Mouse (Mus musculus): Measurements from ENCODE around the gene Pfn3.

Gene Pfn3

GRCm38 (mm10) chr13:55429226-55429888, 14.3 kb upstream of the Pfn3 start:
- DNase-seq, result no peak

- DNase-seq, result no peak
Measured at GRCm38 (mm10) chr13:55426613-55427012, 11.6 kb upstream of the Pfn3 start, which contains the start of gene F12. TSS of gene F12 (minus strand) at chr13:55426793.

- peak; percentile 68 for DNase-seq
Measured at GRCm38 (mm10) chr13:55420933-55421800, 6.1 kb upstream of the Pfn3 start.

GRCm38 (mm10) chr13:55420018-55420932, 5.2 kb upstream of the Pfn3 start:
- no peak for DNase-seq

GRCm38 (mm10) chr13:55419142-55419541, 4.1 kb upstream of the Pfn3 start:
- no peak for DNase-seq

GRCm38 (mm10) chr13:55418004-55418403, 3.0 kb upstream of the Pfn3 start:
- peak; percentile 86 for DNase-seq

GRCm38 (mm10) chr13:55413333-55413732, 1.7 kb downstream of the Pfn3 start:
- DNase-seq, result no peak

- no peak for DNase-seq
Measured at GRCm38 (mm10) chr13:55412643-55413307, 2.3 kb downstream of the Pfn3 start.

- no peak for DNase-seq
Measured at GRCm38 (mm10) chr13:55411826-55412225, 3.2 kb downstream of the Pfn3 start.

GRCm38 (mm10) chr13:55408546-55409120, 6.4 kb downstream of the Pfn3 start:
- DNase-seq, result no peak

GRCm38 (mm10) chr13:55407341-55407740, 7.7 kb downstream of the Pfn3 start:
- no peak for DNase-seq

GRCm38 (mm10) chr13:55405783-55406390, 9.1 kb downstream of the Pfn3 start:
- DNase-seq, result no peak

- peak; percentile 85 for DNase-seq
Measured at GRCm38 (mm10) chr13:55404853-55405782, 9.9 kb downstream of the Pfn3 start.

GRCm38 (mm10) chr13:55403935-55404852, 10.8 kb downstream of the Pfn3 start:
- DNase-seq, result no peak

GRCm38 (mm10) chr13:55403266-55403665, 11.8 kb downstream of the Pfn3 start:
- no peak for DNase-seq

- DNase-seq, result no peak
Measured at GRCm38 (mm10) chr13:55400039-55400346, 15.0 kb downstream of the Pfn3 start.

- DNase-seq, result no peak
Measured at GRCm38 (mm10) chr13:55399300-55400038, 15.6 kb downstream of the Pfn3 start.

GRCm38 (mm10) chr13:55398088-55398487, 16.9 kb downstream of the Pfn3 start, which contains the start of gene Slc34a1:
TSS of gene Slc34a1 (plus strand) at chr13:55398187.
- no peak for DNase-seq

GRCm38 (mm10) chr13:55392933-55393332, 22.1 kb downstream of the Pfn3 start:
- no peak for DNase-seq

Measured in right cerebral cortex, postnatal 4 days (tissue).